Mouse (Mus musculus): ENCODE measurements at regions not wholly inside any gene's neighbourhood (a gene's known extent, or its start where the extent isn't known, plus 50 kb on each side); places are given as distances from the start of the nearest gene placed in this dataset.
A peak's percentile ranks its signal among the peaks of the same experiment; 100 is the strongest.

- DNase-seq (ENCODE audit: extremely low read depth, low read depth): no peak
Measured at GRCm38 (mm10) chr1:177667041-177667791, 62.4 kb upstream of the 1700016C15Rik start.

GRCm38 (mm10) chr1:177670576-177670975, 59.0 kb upstream of the 1700016C15Rik start:
- peak; percentile 6 for DNase-seq (ENCODE audit: extremely low read depth, low read depth)

DNA sequence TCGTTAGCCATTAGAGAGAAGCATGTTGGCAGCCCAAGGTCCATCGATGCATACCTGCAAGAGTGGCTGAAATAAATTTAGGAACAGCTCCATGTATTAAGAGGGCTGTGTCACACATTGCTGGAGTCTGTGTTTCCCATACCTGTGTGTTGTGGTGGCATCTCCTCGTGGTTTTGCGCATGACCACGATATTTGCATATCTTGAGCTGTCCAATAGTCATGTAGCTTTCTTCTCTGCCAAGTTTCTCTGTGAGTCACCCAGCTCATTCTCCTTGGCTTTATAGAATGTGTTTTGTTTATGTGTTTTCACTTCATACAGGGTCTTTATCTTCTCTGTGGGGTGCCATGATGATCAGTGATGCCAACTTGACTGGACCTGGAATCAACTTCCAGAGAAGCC, 53.0 kb upstream of the 1700016C15Rik start:
- no peak for DNase-seq (ENCODE audit: extremely low read depth, low read depth)

GRCm38 (mm10) chr1:177678832-177679231, 50.8 kb upstream of the 1700016C15Rik start:
- no peak for DNase-seq (ENCODE audit: extremely low read depth, low read depth)
